Mouse (Mus musculus): ENCODE results near the gene Oit1. TPM values are rescaled to one million over a fixed set of nuclear protein-coding genes. Genes with fewer than 3 reads are reported as not detected.

Gene Oit1
- polyA plus RNA-seq, 1 experiment from 2014 or later = not detected

DNA sequence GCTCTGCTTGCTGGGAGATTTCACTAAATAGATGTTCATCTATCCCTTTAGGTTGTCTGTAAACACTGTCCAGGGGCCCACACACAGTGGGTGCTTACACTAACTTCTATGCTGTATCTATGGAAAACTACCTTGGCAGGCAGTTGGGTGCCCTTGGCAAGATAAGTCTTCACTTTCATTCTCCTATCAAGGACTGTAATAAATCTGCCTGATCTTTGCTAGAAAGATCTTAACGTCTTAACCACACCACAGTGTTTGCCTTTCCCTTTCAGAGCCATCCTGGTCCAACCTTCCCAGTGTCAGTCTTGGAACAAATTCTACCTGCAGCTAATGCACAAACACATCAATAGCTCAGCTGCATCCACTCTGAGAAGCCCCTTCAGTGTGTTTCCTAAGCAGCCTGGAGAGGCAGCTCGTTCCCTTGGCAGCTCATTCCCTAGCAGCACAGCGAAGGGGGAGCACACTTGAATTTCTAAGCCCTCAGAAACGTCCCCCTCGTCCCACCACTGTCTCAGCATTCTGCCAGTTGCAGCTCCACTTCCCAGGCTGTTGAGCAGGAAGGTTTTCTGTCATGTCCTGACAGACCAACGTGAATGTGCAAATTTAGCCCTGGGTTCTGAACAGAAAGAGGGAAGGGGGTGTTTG is 13.7 kb upstream of the Oit1 start:
- Histone ChIP-seq H3K9me3 (replicated peaks; ENCODE audit: control insufficient read depth, low read length) (no peaks in the 10 kb centered on the region), H3K4me2 (no peak overlapping the region), H3K27ac (ENCODE audit: low read depth, low read length) (no peak overlapping the region), H3K4me3 (ENCODE audit: low read depth, low read length) (no peak overlapping the region), H3K4me1 (ENCODE audit: control insufficient read depth, insufficient read depth, low read length) (no peaks in the 10 kb centered on the region), H3K9ac (ENCODE audit: low read depth, low read length) (no peak overlapping the region), H3K36me3 (ENCODE audit: control insufficient read depth, insufficient read depth, low read length) (no peaks in the 10 kb centered on the region), H3K27me3 (ENCODE audit: control insufficient read depth, insufficient read depth, low read length) (no peaks in the 10 kb centered on the region)
- 51% methylated on average over 6 of the region's 6 CpGs for WGBS (ENCODE audit: insufficient replicate concordance)
- no peak for ATAC-seq (replicated peaks; ENCODE audit: insufficient number of reproducible peaks, low FRiP score, low TSS enrichment)

DNA sequence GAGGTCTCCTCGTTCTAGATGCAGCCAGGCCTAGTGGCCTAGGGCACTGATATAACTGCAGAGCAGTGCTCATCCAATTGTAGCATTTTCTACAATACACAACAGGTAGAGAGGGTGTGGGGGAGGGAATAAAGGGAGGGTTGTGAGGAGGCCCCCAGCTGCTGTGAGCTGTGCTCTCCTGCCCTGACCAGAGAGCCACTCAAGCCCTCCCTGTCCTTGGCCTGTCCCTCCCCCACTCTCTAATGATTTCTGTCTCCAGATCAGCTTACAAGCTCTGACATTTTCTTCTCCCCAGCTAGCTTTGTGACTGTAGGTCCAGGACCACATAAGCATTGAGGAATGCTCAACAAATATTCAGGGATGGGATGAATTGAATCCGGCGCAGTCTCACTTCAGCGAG is 9.2 kb downstream of the Oit1 start:
- Histone ChIP-seq H3K36me3 (ENCODE audit: control insufficient read depth, insufficient read depth, low read length) (no peaks in the 10 kb centered on the region), H3K9ac (ENCODE audit: low read depth, low read length) (no peak overlapping the region), H3K9me3 (replicated peaks; ENCODE audit: control insufficient read depth, low read length) (no peaks in the 10 kb centered on the region), H3K4me1 (ENCODE audit: control insufficient read depth, insufficient read depth, low read length) (peaks cover 2% of the 10 kb centered on the region; the same call in 1 of the 2 replicates), H3K4me2 (no peak overlapping the region), H3K27me3 (ENCODE audit: control insufficient read depth, insufficient read depth, low read length) (no peaks in the 10 kb centered on the region), H3K27ac (ENCODE audit: low read depth, low read length) (no peak overlapping the region), H3K4me3 (ENCODE audit: low read depth, low read length) (no peak overlapping the region)
- ATAC-seq (replicated peaks; ENCODE audit: insufficient number of reproducible peaks, low FRiP score, low TSS enrichment) = no peak
- 75% methylated on average over 4 of the region's 4 CpGs for WGBS (ENCODE audit: insufficient replicate concordance)

DNA sequence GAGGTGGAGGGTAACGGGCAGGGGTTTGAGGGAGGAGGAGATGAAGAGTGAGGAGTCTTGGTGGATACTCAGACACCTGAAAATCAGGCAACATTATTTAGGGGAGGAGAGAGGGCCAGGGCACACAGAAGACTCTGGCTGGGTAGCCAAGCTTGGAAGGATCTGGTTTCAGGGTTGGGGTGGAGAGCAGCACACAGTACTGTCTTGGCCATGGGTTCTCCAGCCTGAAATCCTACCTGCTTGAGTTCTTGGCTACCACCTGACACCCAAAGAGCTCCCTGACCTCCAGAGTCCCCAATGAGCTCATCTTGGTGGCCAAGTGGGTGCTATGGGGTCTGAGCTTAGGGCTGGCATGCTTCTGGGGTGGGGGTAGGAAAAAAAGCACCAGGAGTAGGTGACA is 9.7 kb downstream of the Oit1 start:
- Histone ChIP-seq H3K9ac (ENCODE audit: low read depth, low read length) (no peak overlapping the region), H3K4me3 (ENCODE audit: low read depth, low read length) (no peak overlapping the region), H3K36me3 (ENCODE audit: control insufficient read depth, insufficient read depth, low read length) (no peaks in the 10 kb centered on the region), H3K27ac (ENCODE audit: low read depth, low read length) (no peak overlapping the region), H3K4me2 (no peak overlapping the region), H3K9me3 (replicated peaks; ENCODE audit: control insufficient read depth, low read length) (no peaks in the 10 kb centered on the region), H3K27me3 (ENCODE audit: control insufficient read depth, insufficient read depth, low read length) (no peaks in the 10 kb centered on the region), H3K4me1 (ENCODE audit: control insufficient read depth, insufficient read depth, low read length) (peaks cover 2% of the 10 kb centered on the region; the same call in 1 of the 2 replicates)
- ATAC-seq (replicated peaks; ENCODE audit: insufficient number of reproducible peaks, low FRiP score, low TSS enrichment) = no peak
- 89% methylated on average over 1 of the region's 1 CpGs for WGBS (ENCODE audit: insufficient replicate concordance)

DNA sequence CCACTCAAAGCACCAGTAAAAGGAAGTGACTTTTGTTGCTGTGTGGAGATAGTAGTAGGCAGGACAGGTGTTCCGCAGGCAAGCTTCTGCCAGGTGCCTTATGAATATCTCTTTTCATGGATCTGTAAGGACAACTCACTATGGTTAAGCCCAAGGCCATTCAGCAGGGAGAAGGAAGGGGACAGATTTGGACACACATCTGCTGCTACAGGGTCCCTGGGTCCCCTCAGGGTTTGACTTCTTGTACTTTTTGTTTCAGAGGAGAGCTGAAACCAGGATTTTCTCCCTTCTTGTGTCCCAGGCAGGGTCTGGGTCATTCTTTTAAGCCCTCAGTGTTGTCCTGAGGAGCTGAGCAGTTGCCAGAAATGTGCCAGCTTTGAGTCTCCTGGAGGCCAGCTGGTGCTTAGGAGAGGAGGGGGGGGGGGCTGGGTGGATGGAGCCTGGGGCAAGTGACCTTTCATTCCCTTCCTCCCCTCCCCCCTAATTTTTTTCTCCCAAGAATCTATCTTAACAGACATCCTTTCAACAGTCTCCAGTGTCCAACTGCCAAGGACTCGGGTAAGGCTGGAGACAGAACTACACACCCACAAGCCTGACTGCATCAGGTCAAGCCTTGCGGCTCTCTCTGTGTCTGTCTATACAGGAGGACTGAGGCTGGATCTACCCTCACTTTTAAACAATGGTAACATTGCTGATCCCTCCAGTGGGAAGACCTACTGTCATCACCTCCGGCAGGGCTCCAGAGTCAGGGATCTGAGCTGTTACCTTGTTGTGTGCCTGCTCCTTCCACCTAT is 10.6 kb downstream of the Oit1 start:
- Histone ChIP-seq H3K4me3 (ENCODE audit: low read depth, low read length) (no peak overlapping the region), H3K27me3 (ENCODE audit: control insufficient read depth, insufficient read depth, low read length) (no peaks in the 10 kb centered on the region), H3K27ac (ENCODE audit: low read depth, low read length) (no peak overlapping the region), H3K9me3 (replicated peaks; ENCODE audit: control insufficient read depth, low read length) (no peaks in the 10 kb centered on the region), H3K9ac (ENCODE audit: low read depth, low read length) (no peak overlapping the region), H3K4me2 (no peak overlapping the region), H3K36me3 (ENCODE audit: control insufficient read depth, insufficient read depth, low read length) (no peaks in the 10 kb centered on the region), H3K4me1 (ENCODE audit: control insufficient read depth, insufficient read depth, low read length) (peaks cover 2% of the 10 kb centered on the region; the same call in 1 of the 2 replicates)
- no peak for ATAC-seq (replicated peaks; ENCODE audit: insufficient number of reproducible peaks, low FRiP score, low TSS enrichment)
- 44% methylated on average over 4 of the region's 4 CpGs for WGBS (ENCODE audit: insufficient replicate concordance)

DNA sequence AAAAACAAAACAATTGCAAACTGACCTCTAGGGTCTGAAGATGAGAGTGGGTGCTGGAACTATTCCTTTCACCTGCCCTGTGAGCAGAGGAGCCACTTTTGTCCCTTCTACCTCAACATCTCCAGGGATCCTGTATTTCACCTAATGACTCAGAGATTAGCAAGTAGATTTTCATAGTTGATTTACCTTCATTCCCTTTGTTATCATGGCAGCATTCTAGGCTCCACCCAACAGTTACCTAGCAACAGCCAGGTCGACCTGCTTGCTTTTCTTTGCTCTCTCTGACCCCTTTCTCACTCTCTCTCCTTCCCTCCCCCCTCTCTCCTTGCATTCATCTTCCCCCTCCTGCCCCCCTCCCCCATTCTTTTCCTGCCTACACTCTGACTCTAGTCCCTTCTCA is 11.4 kb downstream of the Oit1 start:
- no peaks in the 10 kb centered on the region for H3K9me3 ChIP-seq (replicated peaks; ENCODE audit: control insufficient read depth, low read length)
- H3K4me2 ChIP-seq = no peak overlapping the region
- no peaks in the 10 kb centered on the region for H3K27me3 ChIP-seq (ENCODE audit: control insufficient read depth, insufficient read depth, low read length)
- ATAC-seq (replicated peaks; ENCODE audit: insufficient number of reproducible peaks, low FRiP score, low TSS enrichment) = no peak
- H3K27ac ChIP-seq (ENCODE audit: low read depth, low read length) = no peak overlapping the region
- H3K4me3 ChIP-seq (ENCODE audit: low read depth, low read length) = no peak overlapping the region
- H3K4me1 ChIP-seq (ENCODE audit: control insufficient read depth, insufficient read depth, low read length) = peaks cover 2% of the 10 kb centered on the region; the same call in 1 of the 2 replicates
- H3K36me3 ChIP-seq (ENCODE audit: control insufficient read depth, insufficient read depth, low read length) = no peaks in the 10 kb centered on the region
- H3K9ac ChIP-seq (ENCODE audit: low read depth, low read length) = no peak overlapping the region
- WGBS (ENCODE audit: insufficient replicate concordance) = 10% methylated on average over 1 of the region's 1 CpGs

DNA sequence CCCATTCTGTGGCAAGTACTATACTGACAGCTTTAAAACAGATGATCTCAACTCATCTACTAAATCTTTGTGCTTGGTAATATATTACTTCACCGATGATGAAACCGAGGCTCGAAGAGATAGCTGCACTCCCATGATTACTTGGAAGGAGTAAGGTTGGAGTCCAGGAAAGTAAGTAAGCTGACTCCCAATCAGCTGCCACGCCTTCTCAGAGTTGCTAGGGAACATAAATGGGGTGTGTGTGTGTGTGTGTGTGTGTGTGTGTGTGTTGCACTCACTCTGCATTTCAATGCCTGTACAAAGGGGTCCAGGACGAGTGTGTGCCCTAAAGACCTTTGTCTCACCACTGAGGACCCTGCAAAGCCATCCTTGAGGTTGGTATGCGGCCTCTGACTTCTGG is 12.7 kb downstream of the Oit1 start:
- Histone ChIP-seq H3K36me3 (ENCODE audit: control insufficient read depth, insufficient read depth, low read length) (no peaks in the 10 kb centered on the region), H3K9ac (ENCODE audit: low read depth, low read length) (no peak overlapping the region), H3K27me3 (ENCODE audit: control insufficient read depth, insufficient read depth, low read length) (no peaks in the 10 kb centered on the region), H3K9me3 (replicated peaks; ENCODE audit: control insufficient read depth, low read length) (no peaks in the 10 kb centered on the region), H3K4me2 (no peak overlapping the region), H3K4me1 (ENCODE audit: control insufficient read depth, insufficient read depth, low read length) (peaks cover 2% of the 10 kb centered on the region; the same call in 1 of the 2 replicates), H3K27ac (ENCODE audit: low read depth, low read length) (no peak overlapping the region), H3K4me3 (ENCODE audit: low read depth, low read length) (no peak overlapping the region)
- ATAC-seq (replicated peaks; ENCODE audit: insufficient number of reproducible peaks, low FRiP score, low TSS enrichment) = no peak
- 80% methylated on average over 6 of the region's 6 CpGs for WGBS (ENCODE audit: insufficient replicate concordance)

DNA sequence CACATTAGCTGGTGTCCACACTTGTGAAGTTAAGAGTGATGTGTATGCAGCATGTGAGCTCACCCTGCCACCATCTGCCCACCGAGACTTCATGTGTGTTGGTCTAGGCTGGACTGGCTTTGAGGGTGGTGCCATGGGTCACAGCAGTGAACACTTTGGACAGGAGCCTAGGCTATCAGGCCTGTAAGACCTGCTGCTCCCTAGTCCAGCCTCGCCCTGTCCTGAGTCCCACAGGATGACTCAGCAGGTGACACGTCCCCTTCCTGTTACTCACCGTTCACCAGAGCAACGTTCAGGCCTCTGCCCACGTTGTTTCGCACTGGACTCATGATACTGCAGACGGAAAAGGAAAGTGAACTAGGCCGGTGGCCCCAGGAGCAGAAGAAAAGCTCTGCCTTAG is 21.7 kb downstream of the Oit1 start:
- no peaks in the 10 kb centered on the region for H3K4me1 ChIP-seq (ENCODE audit: control insufficient read depth, insufficient read depth, low read length)
- ATAC-seq (replicated peaks; ENCODE audit: insufficient number of reproducible peaks, low FRiP score, low TSS enrichment) = no peak
- whole genome bisulfite sequencing (ENCODE audit: insufficient replicate concordance) = 68% methylated on average over 9 of the region's 9 CpGs

DNA sequence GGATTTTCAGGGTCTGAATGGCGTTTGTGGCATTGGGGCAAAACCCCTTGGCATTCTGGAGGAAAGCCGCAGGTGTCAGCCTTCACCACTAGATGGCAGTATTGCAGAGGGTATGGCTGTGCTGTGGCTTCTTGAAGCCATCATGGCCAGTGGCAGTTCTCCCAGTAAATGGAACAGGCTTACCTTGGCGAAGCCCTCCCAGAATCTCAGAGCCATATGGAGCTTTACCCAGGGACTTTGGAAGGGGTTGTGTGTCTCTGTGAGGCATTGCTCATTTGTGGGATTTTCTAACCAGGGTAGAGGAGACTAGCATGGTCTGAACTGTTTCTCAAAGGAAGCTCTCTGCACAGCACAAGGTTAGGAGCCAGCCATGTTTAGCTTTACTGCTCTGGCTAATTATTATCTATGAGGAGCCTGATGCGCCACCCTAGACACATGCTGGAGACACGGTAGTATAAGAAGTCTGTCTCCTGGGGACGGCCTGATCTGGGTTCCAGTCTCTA is 22.5 kb downstream of the Oit1 start:
- no peaks in the 10 kb centered on the region for H3K4me1 ChIP-seq (ENCODE audit: control insufficient read depth, insufficient read depth, low read length)
- H3K27me3 ChIP-seq (ENCODE audit: control insufficient read depth, insufficient read depth, low read length) = no peaks in the 10 kb centered on the region
- no peaks in the 10 kb centered on the region for H3K9me3 ChIP-seq (replicated peaks; ENCODE audit: control insufficient read depth, low read length)
- H3K4me2 ChIP-seq = no peak overlapping the region
- H3K36me3 ChIP-seq (ENCODE audit: control insufficient read depth, insufficient read depth, low read length) = no peaks in the 10 kb centered on the region
- no peak overlapping the region for H3K27ac ChIP-seq (ENCODE audit: low read depth, low read length)
- H3K9ac ChIP-seq (ENCODE audit: low read depth, low read length) = no peak overlapping the region
- WGBS (ENCODE audit: insufficient replicate concordance) = 39% methylated on average over 6 of the region's 6 CpGs
- no peak overlapping the region for H3K4me3 ChIP-seq (ENCODE audit: low read depth, low read length)
- ATAC-seq (replicated peaks; ENCODE audit: insufficient number of reproducible peaks, low FRiP score, low TSS enrichment) = no peak

More for the DNA sequence above, 21.7 kb downstream of the Oit1 start:
- no peaks in the 10 kb centered on the region for H3K36me3 ChIP-seq (ENCODE audit: control insufficient read depth, insufficient read depth, low read length)
- H3K4me3 ChIP-seq (ENCODE audit: low read depth, low read length) = no peak overlapping the region
- no peak overlapping the region for H3K9ac ChIP-seq (ENCODE audit: low read depth, low read length)
- H3K27ac ChIP-seq (ENCODE audit: low read depth, low read length) = no peak overlapping the region
- no peaks in the 10 kb centered on the region for H3K9me3 ChIP-seq (replicated peaks; ENCODE audit: control insufficient read depth, low read length)
- no peaks in the 10 kb centered on the region for H3K27me3 ChIP-seq (ENCODE audit: control insufficient read depth, insufficient read depth, low read length)
- H3K4me2 ChIP-seq = no peak overlapping the region
